Mouse (Mus musculus) cerebellum, adult 11-12 months (tissue): Measurements from ENCODE around the gene Prdx2.
A peak's percentile ranks its signal among the peaks of the same experiment; 100 is the strongest.

Experiments used
- DNase-seq: peaks from one replicate; pipeline ENCODE4 v3.0.0; 2022

Prdx2 gene

DNA sequence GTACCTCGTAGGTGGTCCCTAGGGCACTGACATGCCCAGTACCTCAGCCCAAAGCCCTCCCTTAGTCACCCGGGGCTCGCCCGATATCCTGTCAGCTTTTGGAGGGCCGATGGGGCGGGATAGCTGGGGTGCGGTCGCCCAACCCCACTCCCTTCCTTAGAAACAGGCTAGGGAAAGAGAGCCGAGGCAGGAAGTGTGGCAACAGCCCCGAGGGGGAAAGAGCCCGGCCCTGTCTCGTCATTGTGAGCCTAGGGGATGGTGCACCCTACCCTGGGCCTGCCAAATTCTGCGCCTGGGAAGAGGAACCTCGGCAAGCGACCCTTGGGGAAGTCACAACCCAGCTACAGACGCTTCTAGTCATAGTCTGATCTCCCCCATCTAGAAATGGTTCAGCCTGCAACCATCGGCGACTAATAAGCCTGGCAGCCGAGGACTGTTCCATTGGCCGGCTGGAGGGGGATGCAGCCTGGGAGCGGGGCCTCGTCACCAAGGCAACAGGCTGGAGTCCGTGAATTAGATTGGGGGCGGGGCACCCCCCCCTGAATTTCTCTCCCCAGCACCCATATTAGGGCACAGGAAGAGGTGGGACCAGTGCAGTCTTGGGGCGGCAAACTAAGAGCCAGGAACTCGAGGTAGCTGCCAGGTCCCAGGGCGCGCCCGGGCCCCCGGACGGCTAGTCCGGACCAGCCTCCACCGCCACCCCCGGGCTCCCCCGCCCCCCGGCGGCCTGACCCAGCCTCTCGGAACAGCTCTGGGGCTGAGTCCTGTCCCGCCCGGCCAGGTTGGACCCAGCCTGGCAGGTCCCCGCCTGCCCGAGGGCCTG is 10.4 kb downstream of the Prdx2 start:
- peak; percentile 90 for DNase-seq

- DNase-seq = peak; percentile 76
Measured at GRCm38 (mm10) chr8:84980622-84981358, 11.4 kb downstream of the Prdx2 start.

GRCm38 (mm10) chr8:84981644-84982498 is 12.5 kb downstream of the Prdx2 start:
- DNase-seq = peak; percentile 59

GRCm38 (mm10) chr8:84982499-84983011 is 13.2 kb downstream of the Prdx2 start:
- DNase-seq = peak; percentile 37

DNA sequence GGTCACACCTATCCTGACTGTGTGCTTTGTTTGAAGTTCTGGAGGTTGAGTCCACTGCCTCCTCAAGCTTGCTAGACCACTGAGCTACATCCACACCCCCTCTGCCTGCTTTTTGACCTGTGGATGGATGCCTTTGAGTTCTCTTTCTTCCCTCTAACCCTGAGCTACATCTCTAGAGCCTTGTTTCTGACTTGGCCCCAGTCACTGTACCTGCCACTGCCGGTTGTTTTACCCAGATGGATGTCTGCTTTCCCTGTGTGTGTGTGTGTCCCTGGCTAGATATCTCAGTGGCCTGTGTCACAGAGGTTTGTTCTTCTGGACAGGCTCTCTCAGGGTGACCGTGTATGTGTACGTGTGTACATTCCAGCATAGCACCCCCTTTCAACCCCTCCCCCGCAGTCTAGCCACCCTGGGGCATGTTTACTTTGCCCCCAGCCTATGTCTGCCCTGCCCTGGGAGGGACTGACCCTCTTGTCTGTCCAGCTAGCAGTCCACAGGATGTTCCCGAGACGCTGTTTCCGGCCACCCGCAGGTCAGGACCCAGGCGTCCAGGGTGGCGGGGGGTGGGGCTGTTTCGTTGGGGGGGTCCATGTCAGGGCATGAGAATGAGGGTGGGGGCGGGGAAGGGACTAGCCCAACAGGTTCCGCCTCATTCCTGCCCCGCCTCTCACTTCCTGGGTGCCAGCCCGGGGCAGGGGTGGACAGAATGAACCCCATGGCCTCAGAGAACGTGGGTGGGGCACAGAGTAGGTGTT is 15.1 kb downstream of the Prdx2 start:
- peak; percentile 67 for DNase-seq

DNA sequence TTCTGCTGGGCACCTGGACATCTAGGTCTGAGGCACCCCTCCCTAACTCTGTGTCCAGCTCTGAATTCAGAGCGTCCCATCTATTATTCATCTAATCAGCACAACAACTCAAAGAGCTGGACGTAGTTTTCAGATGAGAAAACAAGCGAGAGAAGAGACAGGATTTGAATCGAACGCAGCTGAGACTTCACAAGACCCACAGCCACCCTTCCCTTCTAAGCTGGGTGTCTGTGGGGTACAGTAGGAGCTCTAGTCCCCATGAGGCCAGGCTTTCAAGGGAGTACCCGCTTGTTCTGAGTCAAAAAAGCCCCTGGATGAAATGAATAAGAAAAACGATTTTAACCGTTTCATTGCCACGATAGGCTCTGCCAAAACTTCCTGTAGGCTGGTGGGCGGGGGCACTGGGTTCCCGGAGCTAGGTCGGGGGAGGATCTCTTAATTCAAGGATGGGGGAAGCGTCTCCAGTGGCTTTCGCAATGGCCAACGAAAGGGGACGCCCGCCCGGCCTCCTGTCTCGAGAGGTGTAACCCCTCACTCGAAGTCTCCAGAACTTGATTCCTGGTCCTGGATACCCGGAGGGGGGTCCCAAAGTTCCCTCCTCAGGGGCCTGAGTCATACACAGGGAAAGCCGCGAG is 15.8 kb downstream of the Prdx2 start:
- no peak for DNase-seq

DNA sequence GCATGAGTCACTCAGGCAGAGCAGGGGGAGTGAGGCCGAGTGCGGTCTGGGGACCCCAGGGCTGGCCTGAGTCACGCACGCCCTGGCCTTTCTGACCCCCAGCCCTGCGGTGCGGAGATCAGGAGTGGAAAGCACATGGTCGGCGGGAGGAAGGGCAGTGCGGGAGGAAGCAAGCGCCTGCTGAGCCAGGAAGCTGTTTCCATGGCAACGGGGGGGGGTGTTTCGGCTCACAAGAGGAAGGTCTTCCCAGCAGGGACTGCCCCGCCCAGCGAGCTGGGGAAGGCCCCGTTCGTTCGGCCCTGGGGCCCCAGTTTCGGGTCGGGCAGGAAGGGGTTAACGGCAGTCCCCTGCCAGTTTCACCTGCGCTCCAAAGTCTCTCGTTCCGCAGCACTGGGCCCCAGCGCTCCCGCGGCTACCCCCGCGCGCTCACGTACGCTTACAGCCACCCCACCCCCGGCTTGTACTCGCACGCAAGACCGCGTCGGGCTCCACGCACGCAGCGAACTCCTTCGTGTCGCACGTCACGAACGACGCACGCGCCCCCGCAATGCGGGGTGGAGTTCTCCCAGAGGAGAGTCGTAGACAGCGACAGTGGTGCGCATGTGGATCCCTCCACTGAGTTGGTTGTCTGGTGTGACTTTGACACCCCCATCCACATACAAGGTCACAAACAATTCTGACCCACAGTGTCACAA is 16.4 kb downstream of the Prdx2 start:
- DNase-seq = peak; percentile 94

GRCm38 (mm10) chr8:84986379-84986945 is 17.1 kb downstream of the Prdx2 start:
- no peak for DNase-seq

DNA sequence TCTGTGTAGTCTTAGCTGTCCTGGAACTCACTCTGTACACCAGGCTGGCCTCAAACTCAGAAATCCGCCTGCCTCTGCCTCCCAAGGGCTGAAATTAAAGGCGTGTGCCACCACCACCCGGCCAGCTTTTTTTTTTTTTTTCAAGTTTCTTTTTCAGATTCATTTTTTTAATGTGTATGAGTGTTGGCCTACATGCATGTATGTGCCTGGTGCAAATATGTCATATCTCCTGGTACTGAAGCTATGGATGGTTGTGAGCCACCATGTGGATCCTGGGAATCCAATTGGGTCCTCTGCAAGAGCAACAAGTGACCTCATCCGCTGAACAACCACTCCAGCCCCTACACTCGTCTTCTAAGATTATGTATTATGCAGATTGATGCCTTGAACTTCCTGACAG is 18.0 kb downstream of the Prdx2 start:
- DNase-seq = no peak

GRCm38 (mm10) chr8:84987903-84988302 is 18.5 kb downstream of the Prdx2 start:
- peak; percentile 60 for DNase-seq

DNA sequence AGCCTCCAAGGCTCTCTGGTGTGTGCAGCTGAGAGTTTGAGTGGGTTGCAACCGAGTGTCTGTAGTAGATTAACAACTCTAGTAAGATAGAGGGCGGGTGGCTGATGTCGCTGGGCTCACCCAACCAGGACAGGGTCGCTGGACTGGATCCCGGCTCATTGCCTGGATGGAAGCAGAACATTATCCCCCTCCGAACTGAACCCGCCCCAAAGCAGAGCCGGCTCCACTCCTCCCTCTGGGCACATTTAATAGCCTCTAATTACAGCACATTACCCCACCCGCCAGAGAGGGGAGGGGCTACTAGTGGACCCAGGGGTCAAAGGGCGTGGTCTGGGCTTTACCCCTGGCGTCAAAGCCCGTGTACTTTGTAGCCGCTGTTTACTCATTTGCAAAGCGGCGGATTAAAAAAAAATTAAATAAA is 19.9 kb downstream of the Prdx2 start:
- peak; percentile 76 for DNase-seq

- DNase-seq = peak; percentile 88
Measured at GRCm38 (mm10) chr8:84989810-84990209, 20.4 kb downstream of the Prdx2 start.

DNA sequence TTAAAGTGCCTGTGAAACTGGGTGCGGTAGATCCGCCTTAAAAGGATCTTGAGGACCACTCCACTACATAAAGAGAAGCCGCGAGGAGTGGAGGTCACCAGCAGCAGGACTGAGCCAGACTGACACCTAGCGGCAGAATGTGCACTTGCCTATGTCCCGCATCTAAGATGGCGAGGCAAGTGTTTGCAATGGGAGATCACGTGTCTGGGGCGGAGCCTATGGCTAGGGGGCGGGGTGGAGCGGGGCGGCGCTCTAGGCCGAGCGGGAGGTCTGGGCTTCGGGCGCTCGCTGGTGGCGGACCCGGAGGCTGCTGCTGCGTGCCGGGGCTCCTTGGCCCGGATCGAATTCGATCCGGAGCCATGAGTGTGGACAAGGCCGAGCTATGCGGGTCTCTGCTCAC is 21.0 kb downstream of the Prdx2 start, which contains the start of gene Hook2:
TSS of gene Hook2 (plus strand) at position 255 of the 400 bp plus-strand sequence.
- peak; percentile 96 for DNase-seq

DNA sequence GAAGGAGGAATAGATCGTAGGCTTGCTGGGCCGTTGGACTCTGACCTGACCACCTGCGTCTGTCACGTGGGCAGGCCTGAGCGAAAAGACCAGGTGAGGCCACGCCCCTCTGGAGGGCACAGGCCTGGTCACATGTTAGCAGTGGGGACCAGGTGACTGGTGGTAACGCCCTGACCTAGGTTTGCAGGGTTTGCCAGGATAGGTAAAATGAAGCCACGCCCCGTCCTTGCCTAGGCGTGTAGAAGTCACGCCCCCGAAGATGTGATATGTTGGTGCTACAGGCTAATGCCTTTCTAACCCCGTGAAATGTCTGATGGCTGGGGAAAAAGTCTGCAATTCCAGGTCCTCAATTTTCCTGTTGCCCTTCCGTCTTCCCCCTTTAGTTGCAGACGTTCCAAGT is 21.4 kb downstream of the Prdx2 start:
- DNase-seq = peak; percentile 89

- DNase-seq = peak; percentile 30
Measured at GRCm38 (mm10) chr8:84994375-84994774, 25.0 kb downstream of the Prdx2 start.

DNA sequence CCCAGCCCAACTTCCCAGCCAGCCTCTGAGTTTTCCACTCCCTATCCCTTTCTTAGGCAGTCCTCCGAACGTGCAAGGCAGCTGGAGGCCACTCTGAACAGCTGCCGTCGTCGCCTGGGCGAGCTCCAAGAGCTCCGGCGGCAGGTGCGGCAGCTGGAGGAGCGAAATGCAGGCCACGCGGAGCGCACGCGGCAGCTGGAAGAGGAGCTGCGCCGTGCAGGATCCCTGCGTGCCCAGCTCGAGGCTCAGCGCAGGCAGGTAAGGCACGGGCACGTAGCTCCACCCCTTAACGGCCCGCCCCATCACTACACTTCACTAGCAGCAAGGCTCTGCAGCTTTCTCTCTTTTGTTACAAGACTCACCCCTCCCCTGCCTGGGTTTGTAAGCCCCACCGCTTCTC is 26.3 kb downstream of the Prdx2 start:
- DNase-seq = peak; percentile 38

DNA sequence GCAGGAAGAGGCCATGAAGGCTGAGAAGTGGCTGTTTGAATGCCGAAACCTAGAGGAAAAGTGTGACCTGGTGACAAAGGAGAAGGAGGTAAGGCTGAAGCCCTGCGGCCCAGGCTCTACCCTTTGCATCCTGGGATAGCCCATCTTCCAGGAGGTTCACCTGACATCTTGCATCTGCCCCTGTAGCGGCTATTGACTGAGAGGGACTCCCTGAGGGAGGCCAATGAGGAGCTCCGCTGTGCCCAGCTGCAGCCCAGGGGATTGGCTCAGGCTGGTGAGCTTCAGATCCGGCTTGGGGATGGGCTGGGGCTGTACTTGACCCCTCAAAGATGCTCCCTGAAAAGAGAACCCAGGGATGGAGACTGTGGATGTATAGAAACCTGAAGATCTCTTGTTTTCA is 27.6 kb downstream of the Prdx2 start:
- peak; percentile 22 for DNase-seq

DNA sequence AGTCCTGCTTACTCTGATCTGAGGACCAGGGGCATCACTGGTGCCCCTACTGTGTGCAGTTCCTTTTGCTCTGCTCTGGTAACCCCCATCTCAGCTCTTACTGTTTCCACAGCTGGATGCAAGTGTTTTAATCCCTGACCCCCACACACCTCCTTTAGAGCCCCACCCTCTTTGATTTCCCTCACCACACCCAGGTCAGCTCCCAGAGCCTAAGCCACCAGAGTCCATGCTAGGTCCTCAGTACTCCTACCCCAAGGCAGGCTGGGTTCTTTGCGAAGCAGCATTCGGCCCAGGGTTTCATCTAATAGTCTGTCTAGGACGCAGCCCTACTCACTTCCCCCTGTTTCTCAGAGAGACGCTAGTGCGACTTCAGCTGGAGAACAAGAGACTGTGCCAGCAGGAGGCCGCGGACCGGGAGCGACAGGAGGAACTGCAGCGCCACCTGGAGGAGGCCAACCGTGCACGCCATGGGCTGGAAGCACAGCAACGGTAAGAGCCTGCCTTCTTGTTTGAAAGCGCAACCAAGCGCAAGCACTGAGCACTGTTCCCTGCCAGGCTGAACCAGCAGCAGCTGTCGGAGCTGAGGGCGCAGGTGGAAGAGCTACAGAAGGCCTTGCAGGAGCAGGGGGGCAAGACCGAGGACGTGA is 28.4 kb downstream of the Prdx2 start:
- peak; percentile 94 for DNase-seq

- DNase-seq = no peak
Measured at GRCm38 (mm10) chr8:85007686-85008085, 38.3 kb downstream of the Prdx2 start.

DNA sequence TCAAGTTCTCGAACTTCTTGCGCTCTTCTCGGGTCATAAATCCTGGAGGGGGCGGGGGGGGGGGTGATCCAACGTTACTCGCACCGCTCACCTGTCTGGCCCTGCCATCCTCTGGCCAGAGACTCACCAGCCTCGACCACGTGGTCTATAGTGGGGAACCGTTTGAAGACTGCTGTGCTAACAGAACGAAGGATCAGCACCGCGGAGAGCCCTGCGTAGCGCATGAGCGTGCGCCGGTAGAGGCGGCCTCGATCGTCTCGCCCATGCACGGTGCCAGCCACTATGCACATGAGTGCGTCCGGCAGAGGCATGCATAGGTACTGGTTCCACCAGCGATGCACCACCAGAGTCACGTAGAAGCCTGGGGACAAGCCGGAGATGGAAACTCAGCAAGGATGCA is 41.9 kb downstream of the Prdx2 start:
- DNase-seq = no peak
